Mouse (Mus musculus): ENCODE measurements around the gene Romo1. TPM values are rescaled to one million over a fixed set of nuclear protein-coding genes. Genes with fewer than 3 reads are reported as not detected.
A peak's percentile ranks its signal among the peaks of the same experiment; 100 is the strongest.
"Not testable (repeated sequence)": the region's sequence is repeated elsewhere in the genome, so short reads cannot be mapped to it uniquely, and the experiment has no call there.

Romo1 gene
- polyA plus RNA-seq (2014; fragmentation: Nextera tagmentation; extraction: Ambion mirVana), result 345 and 347 TPM in 2 replicates

- ATAC-seq (replicated peaks; ENCODE audit: low FRiP score) (peak; percentile 98), DNase-seq (ENCODE audit: low spot score) (peak; percentile 98)
- under 1% methylated on average over 70 of the region's 70 CpGs for WGBS
- Histone ChIP-seq H3K27me3 (ENCODE audit: control insufficient read depth, insufficient read depth, low read length) (no peaks in the 10 kb centered on the region), H3K4me3 (ENCODE audit: low read depth, low read length) (peak within 1 kb of the TSS; percentile 77), H3K4me2 (ENCODE audit: low read depth, low read length, severe bottlenecking) (peak within 1 kb of the TSS; percentile 78), H3K9ac (ENCODE audit: low read length) (peak within 1 kb of the TSS; percentile 82), H3K4me1 (replicated peaks; ENCODE audit: control insufficient read depth, insufficient read depth, low read length) (peaks cover 3% of the 10 kb centered on the region; the same call in 1 of the 2 replicates), H3K36me3 (ENCODE audit: control insufficient read depth, insufficient read depth, low read length) (peaks cover 5% of the 10 kb centered on the region; the same call in 1 of the 2 replicates), H3K9me3 (ENCODE audit: control insufficient read depth, low read length) (no peaks in the 10 kb centered on the region), H3K27ac (ENCODE audit: low read depth, low read length) (peak within 1 kb of the TSS; percentile 91)
Measured at GRCm38 (mm10) chr2:156143953-156144724, at the start of gene Romo1, which contains the start of gene Nfs1. TSS of gene Romo1 (plus strand) at chr2:156144039. TSS of gene Nfs1 (minus strand) at chr2:156144186.

DNA sequence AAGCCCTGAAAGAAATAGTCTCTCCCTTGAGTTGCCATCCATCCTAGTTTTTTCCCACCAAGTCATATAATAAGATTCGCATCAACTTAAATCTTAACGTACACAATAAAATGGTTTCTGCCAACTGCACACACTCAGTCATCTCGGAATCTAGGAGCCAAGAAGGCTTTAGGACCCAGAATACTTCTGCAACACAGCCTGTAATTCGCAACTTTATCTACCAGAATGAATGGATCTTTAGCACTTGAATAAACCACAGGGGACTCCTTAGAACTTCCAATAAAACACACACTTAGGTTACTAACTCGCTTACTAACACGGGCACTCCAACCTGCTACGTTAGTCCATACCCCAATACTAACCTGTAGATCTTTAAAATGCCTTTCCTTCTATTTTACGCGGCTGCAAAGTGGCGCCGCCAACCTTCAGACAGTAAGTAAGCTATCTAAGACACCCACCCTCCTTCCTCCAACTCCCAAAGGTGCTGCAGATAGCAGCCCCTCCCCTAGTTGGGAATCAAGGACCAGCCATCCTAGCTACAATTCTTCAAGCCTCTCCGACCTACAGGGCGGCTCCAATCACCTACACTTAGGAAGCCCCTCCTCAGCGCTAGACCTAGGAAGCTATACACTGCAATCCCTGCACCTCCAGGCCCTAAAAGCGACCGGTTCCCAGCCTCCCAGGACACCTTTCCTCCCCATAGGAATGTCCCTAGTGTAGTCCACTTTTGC is 33.0 kb upstream of the Romo1 start:
- Histone ChIP-seq H3K9ac (ENCODE audit: low read length) (peak overlapping the region; percentile 98), H3K4me1 (replicated peaks; ENCODE audit: control insufficient read depth, insufficient read depth, low read length) (peaks cover 5% of the 10 kb centered on the region; the same call in 1 of the 2 replicates), H3K4me3 (ENCODE audit: low read depth, low read length) (peak overlapping the region; percentile 85), H3K9me3 (ENCODE audit: control insufficient read depth, low read length) (no peaks in the 10 kb centered on the region), H3K36me3 (ENCODE audit: control insufficient read depth, insufficient read depth, low read length) (no peaks in the 10 kb centered on the region), H3K27ac (ENCODE audit: low read depth, low read length) (peak overlapping the region; percentile 80), H3K4me2 (ENCODE audit: low read depth, low read length, severe bottlenecking) (peak overlapping the region; percentile 87), H3K27me3 (ENCODE audit: control insufficient read depth, insufficient read depth, low read length) (no peaks in the 10 kb centered on the region)
- WGBS, result 2% methylated on average over 16 of the region's 16 CpGs
- DNase-seq (ENCODE audit: low spot score) (peak; percentile 66), ATAC-seq (replicated peaks; ENCODE audit: low FRiP score) (peak; percentile 71)

- no peaks in the 10 kb centered on the region for H3K27me3 ChIP-seq (ENCODE audit: control insufficient read depth, insufficient read depth, low read length)
- under 1% methylated on average over 74 of the region's 74 CpGs for WGBS
- peaks cover 5% of the 10 kb centered on the region; the same call in 1 of the 2 replicates for H3K4me1 ChIP-seq (replicated peaks; ENCODE audit: control insufficient read depth, insufficient read depth, low read length)
- peak within 1 kb of the TSS; percentile 87 for H3K4me2 ChIP-seq (ENCODE audit: low read depth, low read length, severe bottlenecking)
- peak within 1 kb of the TSS; percentile 98 for H3K9ac ChIP-seq (ENCODE audit: low read length)
- H3K27ac ChIP-seq (ENCODE audit: low read depth, low read length), result peak within 1 kb of the TSS; percentile 80
- peak; percentile 97 for DNase-seq (ENCODE audit: low spot score)
- H3K36me3 ChIP-seq (ENCODE audit: control insufficient read depth, insufficient read depth, low read length), result no peaks in the 10 kb centered on the region
- no peaks in the 10 kb centered on the region for H3K9me3 ChIP-seq (ENCODE audit: control insufficient read depth, low read length)
- peak; percentile 93 for ATAC-seq (replicated peaks; ENCODE audit: low FRiP score)
- peak within 1 kb of the TSS; percentile 85 for H3K4me3 ChIP-seq (ENCODE audit: low read depth, low read length)
Measured at GRCm38 (mm10) chr2:156111358-156112079, 32.3 kb upstream of the Romo1 start, which contains the start of the genes Cpne1 and Rbm12. TSS of gene Cpne1 (minus strand) at chr2:156111965. TSS of gene Rbm12 (minus strand) at chr2:156111978.

GRCm38 (mm10) chr2:156112080-156112423 is 31.8 kb upstream of the Romo1 start:
- H3K4me1 ChIP-seq (replicated peaks; ENCODE audit: control insufficient read depth, insufficient read depth, low read length); ATAC-seq (replicated peaks; ENCODE audit: low FRiP score); H3K27ac ChIP-seq (ENCODE audit: low read depth, low read length); DNase-seq (ENCODE audit: low spot score); H3K27me3 ChIP-seq (ENCODE audit: control insufficient read depth, insufficient read depth, low read length); H3K9me3 ChIP-seq (ENCODE audit: control insufficient read depth, low read length); H3K36me3 ChIP-seq (ENCODE audit: control insufficient read depth, insufficient read depth, low read length): not testable (repeated sequence)
- 32% methylated on average over 5 of the region's 5 CpGs for WGBS
- H3K4me2 ChIP-seq (ENCODE audit: low read depth, low read length, severe bottlenecking), result peak overlapping the region; percentile 39
- H3K4me3 ChIP-seq (ENCODE audit: low read depth, low read length), result peak overlapping the region; percentile 85
- peak overlapping the region; percentile 98; the same call in 1 of the 2 replicates for H3K9ac ChIP-seq (ENCODE audit: low read length)

- Histone ChIP-seq H3K4me2 (ENCODE audit: low read depth, low read length, severe bottlenecking) (no peak overlapping the region), H3K27me3 (ENCODE audit: control insufficient read depth, insufficient read depth, low read length) (no peaks in the 10 kb centered on the region), H3K4me3 (ENCODE audit: low read depth, low read length) (no peak overlapping the region), H3K36me3 (ENCODE audit: control insufficient read depth, insufficient read depth, low read length) (no peaks in the 10 kb centered on the region; the same call in 1 of the 2 replicates), H3K27ac (ENCODE audit: low read depth, low read length) (no peak overlapping the region), H3K9ac (ENCODE audit: low read length) (no peak overlapping the region), H3K9me3 (ENCODE audit: control insufficient read depth, low read length) (no peaks in the 10 kb centered on the region), H3K4me1 (replicated peaks; ENCODE audit: control insufficient read depth, insufficient read depth, low read length) (no peaks in the 10 kb centered on the region)
- ATAC-seq (replicated peaks; ENCODE audit: low FRiP score) (no peak), DNase-seq (ENCODE audit: low spot score) (no peak)
Measured at GRCm38 (mm10) chr2:156119566-156119965, 24.3 kb upstream of the Romo1 start.

DNA sequence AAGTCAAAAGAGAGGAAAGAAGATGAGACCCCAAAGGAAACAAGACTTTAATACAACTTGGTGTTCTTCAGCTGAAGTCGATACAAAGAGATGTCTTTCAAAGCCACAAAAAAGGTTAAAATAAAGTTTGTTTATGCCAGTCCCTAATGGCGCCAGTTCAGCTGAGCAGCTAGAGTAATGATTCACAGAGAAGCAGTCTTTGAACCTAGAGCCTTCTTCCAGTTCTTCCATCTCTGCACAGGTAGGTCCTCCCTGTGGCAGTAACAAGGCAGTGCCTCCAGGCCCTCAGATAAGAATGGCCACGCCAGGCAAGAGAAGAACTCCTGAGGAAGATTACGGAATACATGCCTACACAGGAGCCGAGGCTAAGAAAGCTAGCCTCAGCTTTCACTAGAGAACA is 20.1 kb upstream of the Romo1 start:
- WGBS, result 89% methylated on average over 5 of the region's 5 CpGs
- ATAC-seq (replicated peaks; ENCODE audit: low FRiP score) (no peak), DNase-seq (ENCODE audit: low spot score) (no peak)
- Histone ChIP-seq H3K36me3 (ENCODE audit: control insufficient read depth, insufficient read depth, low read length) (no peaks in the 10 kb centered on the region; the same call in 1 of the 2 replicates), H3K4me1 (replicated peaks; ENCODE audit: control insufficient read depth, insufficient read depth, low read length) (no peaks in the 10 kb centered on the region), H3K4me2 (ENCODE audit: low read depth, low read length, severe bottlenecking) (no peak overlapping the region), H3K9ac (ENCODE audit: low read length) (no peak overlapping the region), H3K27me3 (ENCODE audit: control insufficient read depth, insufficient read depth, low read length) (no peaks in the 10 kb centered on the region), H3K27ac (ENCODE audit: low read depth, low read length) (no peak overlapping the region), H3K4me3 (ENCODE audit: low read depth, low read length) (no peak overlapping the region), H3K9me3 (ENCODE audit: control insufficient read depth, low read length) (no peaks in the 10 kb centered on the region)

DNA sequence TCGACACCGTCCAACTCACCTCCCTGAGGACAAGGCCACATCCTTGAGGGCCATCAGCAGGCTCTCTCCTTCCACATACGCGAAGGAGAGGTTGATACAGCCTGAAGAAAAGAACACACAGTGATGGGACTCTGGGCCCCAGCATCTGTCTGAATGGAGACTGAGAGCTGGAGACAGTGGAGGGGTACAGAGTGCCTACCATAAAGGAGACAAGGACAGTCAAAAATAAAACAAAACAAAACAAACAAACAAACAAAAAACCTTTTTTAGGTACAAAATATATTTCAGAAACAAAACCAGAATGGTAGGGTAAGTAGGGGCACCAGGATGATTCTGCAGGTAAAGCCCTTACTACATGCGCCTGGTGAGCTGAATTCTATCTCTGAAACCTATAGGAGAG is 16.8 kb upstream of the Romo1 start, which contains the start of gene Gm28036:
Gm28036 (minus strand) TSS at position 101 of the 400 bp plus-strand sequence.
- H3K36me3 ChIP-seq (ENCODE audit: control insufficient read depth, insufficient read depth, low read length), result no peaks in the 10 kb centered on the region; the same call in 1 of the 2 replicates
- DNase-seq (ENCODE audit: low spot score), result no peak
- ATAC-seq (replicated peaks; ENCODE audit: low FRiP score), result no peak

DNA sequence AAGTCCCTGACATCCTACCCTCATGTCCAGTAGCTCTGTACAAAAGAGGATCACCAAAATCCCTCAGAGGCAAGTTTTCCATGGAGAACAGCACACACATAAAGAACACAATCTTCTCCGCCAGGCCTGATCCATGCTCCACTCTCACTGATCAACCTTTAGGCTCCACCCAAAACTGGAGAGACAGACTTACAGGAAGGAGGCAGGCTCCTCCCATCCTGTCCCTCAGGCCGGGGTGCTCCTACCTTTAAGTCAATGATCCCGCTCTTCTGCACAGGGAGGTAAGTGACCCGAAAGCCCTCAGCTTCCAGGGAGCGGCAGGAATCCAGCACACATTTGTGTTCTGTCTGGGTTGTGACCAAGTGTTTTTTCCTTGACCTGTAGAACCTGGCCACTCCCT is 9.7 kb upstream of the Romo1 start:
- Histone ChIP-seq H3K27ac (ENCODE audit: low read depth, low read length) (no peak overlapping the region), H3K4me1 (replicated peaks; ENCODE audit: control insufficient read depth, insufficient read depth, low read length) (no peaks in the 10 kb centered on the region), H3K27me3 (ENCODE audit: control insufficient read depth, insufficient read depth, low read length) (no peaks in the 10 kb centered on the region), H3K36me3 (ENCODE audit: control insufficient read depth, insufficient read depth, low read length) (no peaks in the 10 kb centered on the region), H3K9me3 (ENCODE audit: control insufficient read depth, low read length) (no peaks in the 10 kb centered on the region), H3K4me3 (ENCODE audit: low read depth, low read length) (no peak overlapping the region), H3K4me2 (ENCODE audit: low read depth, low read length, severe bottlenecking) (no peak overlapping the region), H3K9ac (ENCODE audit: low read length) (no peak overlapping the region)
- 85% methylated on average over 5 of the region's 5 CpGs for WGBS
- DNase-seq (ENCODE audit: low spot score) (no peak), ATAC-seq (replicated peaks; ENCODE audit: low FRiP score) (no peak)

More for the DNA sequence above, 16.8 kb upstream of the Romo1 start, which contains the start of gene Gm28036:
- Histone ChIP-seq H3K9ac (ENCODE audit: low read length) (no peak within 1 kb of the TSS), H3K27ac (ENCODE audit: low read depth, low read length) (no peak within 1 kb of the TSS), H3K4me2 (ENCODE audit: low read depth, low read length, severe bottlenecking) (no peak within 1 kb of the TSS), H3K4me3 (ENCODE audit: low read depth, low read length) (no peak within 1 kb of the TSS), H3K4me1 (replicated peaks; ENCODE audit: control insufficient read depth, insufficient read depth, low read length) (no peaks in the 10 kb centered on the region), H3K27me3 (ENCODE audit: control insufficient read depth, insufficient read depth, low read length) (no peaks in the 10 kb centered on the region), H3K9me3 (ENCODE audit: control insufficient read depth, low read length) (no peaks in the 10 kb centered on the region)
- 95% methylated on average over 5 of the region's 5 CpGs for WGBS

Data from forebrain, embryonic 11.5 days (tissue).